Mouse (Mus musculus): Measurements from ENCODE around the gene Pawr. TPM values are rescaled to one million over a fixed set of nuclear protein-coding genes. Genes with fewer than 3 reads are reported as not detected.

Gene Pawr
- total RNA-seq, 2 experiments from 2014 or later: 3.4 to 3.8 TPM

DNA sequence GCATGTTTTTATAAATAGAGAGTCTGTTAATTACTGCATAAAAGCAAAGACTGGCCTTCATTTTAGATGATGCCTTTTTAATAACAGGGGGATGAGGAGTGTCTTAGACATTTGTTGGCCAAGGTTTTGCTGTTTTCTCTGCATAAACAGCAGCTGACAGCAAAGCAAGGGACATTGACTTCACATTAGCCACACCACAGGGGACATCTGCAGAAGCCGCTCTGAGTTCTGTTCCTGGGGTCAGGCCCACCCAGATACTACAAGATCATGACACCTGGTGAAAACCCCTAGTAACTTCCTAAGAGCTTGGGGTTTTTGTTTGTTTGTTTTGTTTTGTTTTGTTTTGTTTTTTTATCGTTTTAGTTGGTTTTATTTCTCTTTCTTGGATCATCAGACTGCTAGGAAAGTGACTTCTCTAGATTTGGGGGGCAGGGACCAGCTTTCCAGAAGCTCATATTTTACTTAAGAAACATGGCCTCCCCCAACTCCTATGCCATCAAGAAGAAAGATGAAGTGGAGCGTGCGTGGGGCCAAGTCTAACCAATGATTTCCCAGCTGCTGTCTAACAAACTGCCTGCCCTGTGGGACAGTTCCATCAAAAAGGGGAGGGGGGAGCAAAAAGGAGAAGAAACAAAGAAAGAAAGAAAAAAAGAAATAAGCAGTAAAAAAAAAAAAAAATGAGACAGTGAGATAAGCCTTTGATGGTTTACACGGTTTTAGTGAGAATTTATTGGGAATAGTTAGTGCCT is 57.4 kb downstream of the Pawr start:
- DNase-seq (ENCODE audit: low spot score in 2 of 2): no peak

DNA sequence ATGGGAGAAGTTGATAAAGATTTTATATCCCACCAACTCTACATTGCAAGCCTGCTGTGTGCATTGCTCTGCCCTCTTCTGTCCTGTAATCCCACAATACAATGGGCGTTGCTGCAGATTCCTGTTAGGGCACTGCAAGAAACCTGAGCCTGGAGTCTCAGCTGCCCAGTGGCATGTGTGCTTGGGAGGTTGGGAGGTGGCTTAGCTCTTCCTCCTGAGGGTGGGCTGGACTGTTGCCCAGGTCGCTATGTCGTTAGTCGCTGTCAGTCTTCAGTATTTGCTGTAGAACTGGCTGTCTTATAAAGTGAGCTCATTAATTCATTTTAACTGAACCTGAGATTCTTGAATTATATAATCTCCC is 58.0 kb downstream of the Pawr start:
- DNase-seq (ENCODE audit: low spot score in 2 of 2): no peak

DNA sequence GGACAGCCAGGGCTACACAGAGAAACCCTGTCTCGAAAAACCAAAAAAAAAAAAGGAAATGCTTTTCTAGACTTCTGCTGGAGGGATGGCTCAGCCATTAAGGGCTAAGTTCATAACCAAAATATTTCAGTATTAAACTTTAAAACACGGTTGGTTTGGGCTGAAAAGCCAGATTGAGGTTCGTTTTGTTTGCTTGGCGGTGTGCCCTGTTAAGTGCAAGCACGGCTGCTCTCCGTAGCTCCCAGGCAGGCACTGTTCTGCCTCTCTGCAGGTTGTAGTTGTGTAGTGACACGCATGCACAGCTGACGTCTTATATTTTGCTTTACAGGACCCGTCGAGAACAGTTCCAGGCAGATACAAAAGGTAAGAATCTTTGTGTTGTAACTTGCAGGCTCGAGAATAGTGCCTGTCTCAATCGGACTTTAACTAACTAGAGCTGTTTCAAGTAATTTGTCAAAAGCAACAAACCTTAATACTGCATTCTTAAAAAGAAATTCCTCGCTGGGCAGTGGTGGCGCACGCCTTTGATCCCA is 59.5 kb downstream of the Pawr start:
- no peak for DNase-seq (ENCODE audit: low spot score in 2 of 2)

DNA sequence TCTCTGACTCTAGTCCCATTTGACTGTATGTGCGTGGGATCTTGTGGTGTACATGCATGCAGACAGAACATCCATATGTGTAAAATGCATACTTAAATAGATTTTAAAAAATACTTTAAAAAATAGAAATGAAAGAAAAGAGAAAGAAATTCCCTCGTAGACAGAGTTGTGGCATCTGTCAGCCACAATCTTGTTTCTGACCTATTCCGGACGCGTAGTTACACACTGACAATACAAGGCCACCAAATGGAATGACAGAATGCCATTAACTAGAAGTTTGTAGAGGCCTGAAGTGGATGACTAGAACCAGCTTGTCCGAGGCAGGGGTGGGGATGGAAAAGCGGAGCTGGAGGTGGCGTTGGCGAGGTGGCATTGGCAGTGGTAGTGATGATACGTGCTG is 60.2 kb downstream of the Pawr start:
- no peak for DNase-seq (ENCODE audit: low spot score in 2 of 2)

DNA sequence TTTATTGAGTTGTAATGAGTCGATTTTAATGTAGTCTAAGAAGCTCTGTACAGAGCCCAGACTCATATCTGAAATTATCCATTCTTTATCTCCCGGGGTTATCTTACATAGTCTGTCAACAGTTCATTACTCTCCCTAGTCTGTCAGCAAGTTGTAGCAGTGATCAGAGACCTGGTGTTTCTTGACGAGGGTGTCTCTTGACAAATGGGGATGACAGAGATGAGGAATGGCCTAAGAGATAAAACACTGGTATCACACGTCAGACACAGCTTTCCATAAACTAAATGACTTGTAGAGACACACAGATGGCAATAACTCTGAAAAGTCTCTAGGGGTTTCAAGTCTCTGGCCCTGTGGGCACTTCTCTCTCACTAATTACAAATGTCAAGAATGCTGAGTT is 62.4 kb downstream of the Pawr start:
- no peak for DNase-seq (ENCODE audit: low spot score in 2 of 2)

DNA sequence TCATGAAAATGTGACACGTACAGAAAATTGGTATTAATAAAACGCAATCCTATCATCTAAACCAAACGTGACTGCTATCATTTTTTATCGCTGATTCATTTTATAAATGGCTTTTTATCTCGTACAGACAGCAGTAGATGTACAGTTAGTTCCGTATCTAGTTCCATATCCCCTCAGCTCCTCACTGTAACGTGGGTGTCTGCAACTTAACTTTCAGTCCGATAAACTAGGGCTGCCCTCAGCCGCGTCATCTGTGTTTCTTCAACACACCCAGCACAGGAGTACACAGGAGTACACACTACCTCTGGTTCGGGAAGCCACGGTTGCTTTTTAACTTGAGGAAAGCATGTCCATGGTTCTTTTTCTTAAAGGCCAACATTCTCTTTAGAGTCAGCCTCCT is 63.3 kb downstream of the Pawr start:
- DNase-seq (ENCODE audit: low spot score in 2 of 2): no peak

DNA sequence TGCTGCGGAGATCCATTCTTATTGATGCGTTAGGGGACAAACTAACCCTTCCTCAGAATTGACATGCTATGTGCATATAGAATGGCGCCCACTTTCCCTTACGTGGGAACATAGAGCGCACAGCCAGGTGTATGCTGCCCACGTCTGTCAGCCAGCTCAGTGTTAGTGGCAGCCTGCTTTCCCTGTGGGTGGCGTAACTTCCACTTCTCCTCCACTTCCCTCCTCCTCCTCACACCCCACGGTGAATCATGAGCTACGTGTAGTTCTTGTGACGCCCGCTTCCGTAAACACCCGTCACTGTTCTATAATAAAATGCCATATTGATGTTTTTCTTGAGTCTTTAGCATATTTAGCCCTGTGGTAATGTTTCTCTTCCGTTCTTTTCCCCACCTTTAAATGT is 63.7 kb downstream of the Pawr start:
- DNase-seq (ENCODE audit: low spot score in 2 of 2): no peak

DNA sequence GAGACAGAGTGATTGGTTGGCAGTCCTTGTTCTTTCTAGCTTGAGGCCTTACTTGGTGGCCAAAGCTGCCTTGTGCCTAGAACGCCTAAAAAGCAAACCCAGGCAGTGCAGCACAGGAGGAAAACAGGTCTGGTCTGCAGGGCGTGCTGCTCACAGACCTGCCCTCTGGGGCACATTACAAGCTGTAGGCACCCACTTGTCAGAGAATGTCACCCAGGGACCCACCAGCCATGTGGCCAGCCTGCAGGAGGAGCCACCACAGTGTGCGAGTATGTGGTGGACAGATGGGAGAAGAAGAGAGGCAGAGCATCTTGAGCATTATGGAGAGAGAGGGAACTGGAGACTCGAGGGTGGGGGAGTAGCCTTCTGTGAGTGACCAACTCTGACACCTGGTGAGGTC is 70.8 kb downstream of the Pawr start:
- DNase-seq (ENCODE audit: low spot score in 2 of 2): no peak

DNA sequence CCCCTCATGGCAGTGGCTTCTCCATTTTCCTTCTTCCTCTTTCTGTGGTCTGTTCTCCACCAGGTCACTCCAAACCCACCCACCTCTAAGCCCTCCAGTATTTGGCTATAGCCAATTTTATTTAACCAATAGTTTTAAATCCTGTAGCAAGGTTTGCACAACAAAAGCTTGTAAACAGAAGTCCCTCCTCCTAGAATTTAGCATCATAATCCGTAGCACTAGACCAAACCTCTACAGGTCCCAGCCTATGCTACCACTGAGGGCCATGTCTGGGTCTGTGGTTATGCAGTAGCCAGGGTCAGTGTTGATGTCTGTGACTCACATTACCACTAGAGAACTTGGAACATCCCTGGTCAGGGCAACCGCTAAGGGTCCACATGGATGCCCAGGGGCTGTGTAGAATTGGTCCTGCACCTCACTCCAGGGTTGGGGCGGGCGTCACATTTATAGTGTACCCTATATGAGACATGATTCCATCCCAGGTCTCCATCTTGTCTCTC is 71.5 kb downstream of the Pawr start:
- DNase-seq (ENCODE audit: low spot score in 2 of 2): no peak

DNA sequence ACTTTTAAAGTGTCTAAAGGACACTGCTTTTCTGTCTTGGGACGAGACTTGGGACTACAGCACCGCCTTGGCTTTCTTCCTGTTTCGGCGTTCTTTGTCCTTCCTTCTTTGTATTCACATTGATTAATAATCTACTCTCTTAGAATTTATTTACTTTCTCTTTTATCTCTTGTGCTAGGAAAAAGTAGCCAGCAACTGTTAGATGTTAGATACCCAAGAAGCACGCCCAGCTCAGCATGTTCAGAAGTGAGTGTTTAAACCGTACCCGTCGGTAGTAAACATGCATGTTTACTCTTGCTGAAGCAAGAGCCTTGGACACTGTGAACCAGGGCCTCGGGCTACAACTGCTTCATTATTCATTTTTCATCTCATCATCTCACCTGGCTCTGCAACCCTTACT is 72.2 kb downstream of the Pawr start:
- no peak for DNase-seq (ENCODE audit: low spot score in 2 of 2)

DNA sequence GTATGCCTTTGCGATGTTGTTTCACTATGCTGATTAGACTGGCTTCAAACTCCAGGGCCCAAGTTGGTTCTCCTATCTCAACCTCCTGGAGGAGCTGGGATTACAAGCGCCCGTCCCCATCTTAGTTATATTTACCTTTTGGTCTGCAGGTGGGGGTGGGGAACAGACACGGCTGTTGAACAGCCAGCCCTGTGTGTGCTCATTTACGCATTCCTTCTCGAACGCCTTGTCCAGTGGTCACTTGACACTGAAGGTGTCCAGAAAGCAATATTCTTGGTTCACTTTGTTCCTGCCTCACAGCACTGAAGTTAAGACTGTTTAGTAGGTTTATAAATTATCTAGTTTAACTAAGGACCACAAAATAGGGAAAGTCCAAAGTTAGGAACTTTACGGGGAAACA is 73.2 kb downstream of the Pawr start:
- no peak for DNase-seq (ENCODE audit: low spot score in 2 of 2)

DNA sequence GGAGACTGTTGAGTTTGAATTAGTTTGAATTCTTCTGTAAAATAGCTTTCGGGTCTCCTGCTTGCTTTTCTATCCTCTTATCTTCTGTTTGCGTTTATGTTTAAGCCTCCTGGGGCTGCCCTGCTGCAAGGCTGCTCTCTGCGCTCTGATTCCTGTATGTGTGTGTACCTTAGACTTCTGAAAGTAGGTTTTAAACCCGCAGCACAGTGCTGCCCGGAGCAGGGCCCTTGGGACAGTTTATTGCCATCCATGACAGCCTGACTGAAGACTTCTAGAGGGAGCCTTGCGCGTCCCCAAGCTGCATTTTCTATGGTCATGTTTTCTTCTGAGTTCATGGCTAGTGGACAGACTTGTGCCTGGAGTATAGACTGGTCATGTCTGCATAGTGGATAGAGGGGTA is 74.0 kb downstream of the Pawr start:
- no peak for DNase-seq (ENCODE audit: low spot score in 2 of 2)

DNA sequence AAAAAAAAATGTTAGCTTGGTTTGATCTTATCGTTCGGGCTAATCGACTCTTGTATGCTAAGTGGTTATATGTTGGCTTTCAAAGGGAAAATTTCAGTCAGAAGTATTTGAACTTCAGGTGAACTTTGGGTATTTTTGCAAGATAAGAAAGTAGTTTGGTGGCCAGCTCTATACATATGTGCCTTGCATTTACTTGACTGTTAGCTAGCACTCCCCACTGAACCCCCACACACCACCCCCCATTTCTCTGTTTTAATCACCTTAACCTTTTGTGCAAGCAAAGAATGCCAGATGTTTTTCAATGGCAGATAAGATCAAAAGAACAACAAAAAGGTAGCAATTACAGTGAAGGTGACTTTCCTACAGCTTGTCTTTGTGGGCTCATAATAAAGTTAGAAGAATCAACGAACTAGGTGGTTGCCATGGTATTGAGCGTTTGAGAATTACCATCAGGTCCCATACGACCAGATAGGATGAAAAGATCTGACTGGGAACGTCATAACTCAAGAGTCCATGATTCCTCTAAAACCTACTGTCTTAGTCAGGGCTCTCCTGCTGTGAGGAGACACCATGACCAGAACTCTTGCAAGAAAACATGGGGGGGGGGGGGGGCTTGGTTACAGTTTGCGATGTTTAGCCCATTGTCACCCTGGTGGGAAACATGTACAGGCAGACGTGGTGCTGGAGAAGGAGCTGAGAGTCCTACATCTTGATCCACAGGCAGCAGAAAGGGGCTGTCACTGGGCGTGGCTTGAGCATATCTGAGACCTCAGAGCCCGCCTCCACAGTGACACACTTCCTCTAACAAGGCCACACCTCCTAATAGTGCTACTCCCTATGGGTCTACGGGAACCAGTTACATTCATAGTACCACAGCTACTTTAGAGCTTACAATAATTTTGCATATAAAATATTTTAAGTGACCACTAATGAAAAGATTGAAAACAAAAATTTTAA is 75.2 kb downstream of the Pawr start:
- DNase-seq (ENCODE audit: low spot score in 2 of 2): no peak

DNA sequence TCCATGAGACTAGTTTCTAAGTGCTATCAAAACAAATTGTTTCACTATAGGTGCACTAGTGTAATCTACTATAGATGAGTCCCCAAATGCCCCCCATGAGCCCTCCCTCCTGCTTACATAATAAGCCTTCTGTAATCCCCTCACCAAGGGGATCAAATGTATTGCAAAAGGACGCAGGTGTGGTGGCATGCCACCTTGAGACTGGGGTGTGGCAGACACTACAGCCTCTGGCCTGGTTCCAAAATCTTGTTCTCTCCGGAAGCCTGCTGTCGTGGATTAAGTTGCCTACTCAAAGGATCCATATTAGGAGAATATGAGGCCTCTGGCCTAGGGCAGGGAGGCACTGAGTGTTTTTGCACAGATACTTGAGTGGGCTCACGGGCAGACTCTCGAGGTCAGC is 76.1 kb downstream of the Pawr start:
- DNase-seq (ENCODE audit: low spot score in 2 of 2): no peak

DNA sequence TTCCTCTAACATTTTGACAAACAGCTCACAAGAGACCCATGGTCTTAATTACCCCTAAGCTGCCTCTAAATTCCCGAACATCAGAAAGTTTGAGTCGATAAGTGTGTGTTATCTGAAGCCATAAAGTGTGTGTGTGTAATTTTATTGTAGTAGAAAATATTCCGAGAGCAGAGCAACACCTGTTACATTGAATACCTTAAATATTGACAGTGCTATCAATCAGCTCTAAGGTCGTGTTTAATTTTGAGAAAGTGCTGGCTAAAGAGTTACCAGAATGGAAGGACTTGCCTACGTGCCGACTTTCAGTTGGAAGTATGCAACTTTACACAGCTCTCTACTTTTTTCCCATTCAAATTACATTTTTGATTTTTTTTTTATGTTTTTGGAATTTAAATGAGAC is 76.5 kb downstream of the Pawr start:
- DNase-seq (ENCODE audit: low spot score in 2 of 2): no peak

DNA sequence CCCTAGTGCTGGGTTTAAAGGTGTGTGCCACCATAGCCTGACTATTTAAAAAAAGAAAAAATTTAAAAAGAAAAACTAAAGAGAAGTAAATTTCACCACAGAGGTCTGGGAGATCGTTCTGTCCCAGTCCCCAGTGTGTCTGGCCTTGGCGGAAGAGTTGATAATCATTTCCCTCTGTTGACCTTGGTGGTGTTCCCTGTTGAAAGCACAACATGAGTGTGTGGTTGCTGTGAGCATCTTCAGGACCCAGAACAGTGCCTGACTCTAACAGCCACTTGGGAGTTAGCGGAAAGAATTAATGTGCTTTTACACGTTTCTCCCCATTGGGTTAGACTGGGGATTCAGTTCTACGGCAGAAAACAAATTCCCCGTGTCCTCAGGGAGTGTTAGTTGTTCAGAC is 77.1 kb downstream of the Pawr start:
- no peak for DNase-seq (ENCODE audit: low spot score in 2 of 2)

DNA sequence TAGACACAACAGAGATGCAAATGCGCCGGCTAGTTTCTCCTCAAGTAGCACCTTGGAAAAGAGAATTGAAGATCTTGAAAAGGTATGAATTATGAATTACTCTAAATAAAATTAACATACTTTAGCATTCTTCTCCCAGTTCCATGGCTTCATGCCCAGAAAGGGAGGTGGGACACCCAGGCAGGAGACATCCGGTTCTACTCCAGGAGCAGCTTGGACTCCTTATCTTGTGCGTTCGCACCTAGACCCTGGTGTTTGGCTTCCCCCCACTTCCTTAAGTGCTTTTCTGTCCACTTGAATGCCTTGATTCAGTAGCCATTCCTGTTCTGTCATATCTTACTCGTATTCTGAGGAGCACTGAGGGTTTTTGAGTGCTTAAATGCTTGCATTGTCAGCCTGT is 77.6 kb downstream of the Pawr start:
- no peak for DNase-seq (ENCODE audit: low spot score in 2 of 2)

DNA sequence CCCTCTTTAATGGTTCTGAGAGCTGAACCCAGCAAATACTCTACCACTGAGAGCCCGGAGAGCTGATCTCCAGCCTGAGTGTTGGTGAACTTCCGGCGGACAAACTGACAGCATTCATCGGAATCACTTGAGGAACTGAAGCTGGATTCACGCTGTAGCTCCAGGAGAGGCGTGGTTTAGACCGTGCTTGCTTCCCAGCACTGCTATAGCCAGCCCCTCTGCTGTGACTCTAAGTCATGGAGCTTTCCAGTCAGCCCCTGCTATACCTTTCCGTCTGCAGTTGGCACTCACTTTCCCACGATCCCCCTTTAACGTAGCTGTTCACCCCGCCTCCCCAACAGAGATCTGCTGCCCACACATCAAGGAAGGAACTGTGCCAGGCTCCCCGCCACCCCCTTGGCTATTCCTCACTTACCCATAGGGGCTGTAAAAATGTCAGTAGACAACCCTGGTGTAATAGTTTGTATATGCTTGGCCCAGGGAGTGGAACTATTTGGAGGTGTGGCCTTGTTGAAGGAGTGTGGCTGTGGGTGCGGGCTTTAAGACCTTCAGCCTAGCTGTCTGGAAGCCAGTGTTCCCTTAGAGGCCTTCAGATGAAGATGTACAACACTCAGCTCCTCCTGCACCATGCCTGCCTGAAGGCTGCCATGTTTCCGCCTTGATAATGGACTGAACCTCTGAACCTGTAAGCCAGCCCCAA is 83.2 kb downstream of the Pawr start:
- DNase-seq (ENCODE audit: low spot score in 2 of 2): no peak

DNA sequence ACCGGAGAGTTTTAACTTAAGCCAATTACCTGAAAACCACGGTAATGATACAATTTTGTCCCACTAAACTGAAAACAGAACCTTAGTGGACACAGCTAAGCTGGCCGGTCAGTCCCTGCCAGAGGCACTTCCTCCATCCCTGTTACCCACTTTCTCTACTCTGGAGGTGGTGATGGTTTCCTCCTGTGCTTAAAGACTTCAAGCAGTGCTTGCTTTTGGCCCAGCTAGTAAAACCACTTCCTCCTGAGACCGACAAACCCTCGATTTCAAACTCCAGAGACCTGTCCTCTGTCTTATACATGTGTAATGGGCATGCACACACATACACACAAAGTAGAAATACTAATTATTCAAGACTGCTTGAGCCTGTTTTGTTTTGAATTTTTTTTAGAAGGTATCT is 85.5 kb downstream of the Pawr start:
- DNase-seq (ENCODE audit: low spot score in 2 of 2): no peak

DNA sequence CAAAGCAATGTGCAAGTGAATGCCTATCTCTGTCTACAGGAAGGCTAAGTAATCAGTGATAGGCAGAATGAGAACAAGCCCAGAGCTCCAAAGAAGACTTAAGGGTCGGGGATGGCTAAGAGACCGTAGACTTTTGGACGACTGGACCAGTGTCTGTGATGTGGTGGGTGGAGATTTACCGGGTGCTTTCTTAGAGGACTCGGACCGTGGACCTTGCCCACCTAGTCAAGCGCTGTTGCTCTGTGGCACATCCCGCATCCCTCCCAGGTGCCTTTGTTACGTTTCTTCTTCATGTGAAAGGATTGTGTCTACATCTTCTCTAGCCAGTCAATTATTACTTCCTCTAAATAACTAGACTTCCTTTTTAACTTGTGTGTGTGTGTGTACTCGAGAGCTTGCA is 98.6 kb downstream of the Pawr start:
- DNase-seq (ENCODE audit: low spot score in 2 of 2): no peak

DNA sequence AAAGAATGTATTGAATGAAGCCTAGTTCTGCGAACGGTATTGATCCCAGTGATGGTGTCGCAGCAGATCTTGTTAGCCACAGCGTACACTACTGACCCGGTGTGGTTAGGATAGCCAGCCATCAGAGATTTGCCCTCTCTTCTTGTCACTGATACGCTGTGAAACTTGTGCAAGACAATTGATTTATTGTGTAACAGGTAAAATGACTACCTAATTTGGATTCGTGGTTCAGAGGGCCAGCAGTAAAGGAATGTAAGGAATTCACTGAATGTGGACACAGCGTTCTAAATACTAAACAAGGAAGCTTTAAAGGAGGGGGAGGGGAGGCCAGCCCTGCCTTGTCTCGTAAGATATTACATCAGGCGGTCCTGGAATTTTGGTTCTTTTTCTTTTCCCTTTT is 100.3 kb downstream of the Pawr start:
- DNase-seq (ENCODE audit: low spot score in 2 of 2): no peak

DNA sequence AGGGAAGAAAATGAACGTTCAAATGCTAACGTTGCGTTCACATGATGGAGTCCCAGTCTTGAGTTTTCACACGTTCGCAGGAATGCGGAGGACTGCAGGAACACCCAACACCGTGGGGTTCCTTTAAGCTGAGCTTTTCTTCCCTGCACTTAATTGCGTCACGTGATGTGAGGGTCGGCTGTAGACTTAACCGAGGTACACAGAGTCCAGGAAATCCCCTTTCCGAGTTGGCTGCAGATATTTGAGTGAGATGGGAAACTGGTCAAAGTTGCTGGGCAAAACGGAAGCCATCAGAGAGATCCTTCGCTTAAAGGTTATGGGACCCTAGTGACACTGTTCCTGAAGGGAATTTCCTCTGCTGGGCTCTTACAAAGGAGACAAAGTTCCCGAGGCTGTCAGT is 102.1 kb downstream of the Pawr start:
- no peak for DNase-seq (ENCODE audit: low spot score in 2 of 2)
